Mouse (Mus musculus) hindbrain, embryonic 14.5 days (tissue): ENCODE measurements around the gene Cela1. TPM values are rescaled to one million over a fixed set of nuclear protein-coding genes. Genes with fewer than 3 reads are reported as not detected.

Experiments
- ATAC-seq: fragments of 200-750 bp; cut with Nextera tagmentation; 2 replicates; pipeline ENCODE4 v1.8.0; 2017; ENCODE audit warnings: moderate number of reproducible peaks, mild to moderate bottlenecking, moderate TSS enrichment, moderate library complexity; ENCODE audit not compliant: low FRiP score
- DNase-seq: peaks from one replicate; pipeline ENCODE4 v3.0.0-alpha.2; 2015; ENCODE audit warnings: low spot score
- H3K27ac ChIP-seq: fragments of 300-500 bp; sonication (generic); 2 replicates; pipeline ENCODE4 v1.5.1; 2014; ENCODE audit warnings: mild to moderate bottlenecking, moderate library complexity
- H3K27me3 ChIP-seq: fragments of 300-500 bp; sonication (generic); 2 replicates; pipeline ENCODE4 v1.6.1; 2014; ENCODE audit warnings: mild to moderate bottlenecking, low read length, mixed read lengths; ENCODE audit not compliant: control insufficient read depth, insufficient read depth
- H3K36me3 ChIP-seq: fragments of 300-500 bp; sonication (generic); replicated peaks from 2 replicates; pipeline ENCODE4 v1.6.1; 2014; ENCODE audit not compliant: control insufficient read depth, insufficient read depth
- H3K4me1 ChIP-seq: fragments of 300-500 bp; sonication (generic); replicated peaks from 2 replicates; pipeline ENCODE4 v1.6.1; 2014; ENCODE audit warnings: antibody characterized with exemption, low read length, mixed read lengths; ENCODE audit not compliant: control insufficient read depth, insufficient read depth
- H3K4me2 ChIP-seq: fragments of 300-500 bp; sonication (generic); replicated peaks from 2 replicates; pipeline ENCODE4 v1.6.1; 2014; ENCODE audit warnings: mild to moderate bottlenecking, moderate library complexity
- H3K4me3 ChIP-seq: fragments of 300-500 bp; sonication (generic); replicated peaks from 2 replicates; pipeline ENCODE4 v1.5.1; 2014; ENCODE audit warnings: mild to moderate bottlenecking, low read length
- H3K9ac ChIP-seq: fragments of 300-500 bp; sonication (generic); 2 replicates; pipeline ENCODE4 v1.6.1; 2014
- H3K9me3 ChIP-seq: fragments of 300-500 bp; sonication (generic); 2 replicates; pipeline ENCODE4 v1.6.1; 2016; ENCODE audit warnings: low read length; ENCODE audit not compliant: control insufficient read depth
- WGBS: fragments of 180-500 bp; shearing (Covaris S2); extraction: QIAGEN DNeasy Blood & Tissue Kit; methylation state at CpG from one replicate; pipeline ENCODE4 v1.1.7; 2014; 5-methylcytosine and 5-hydroxymethylcytosine counted together
- polyA plus RNA-seq: library from polyadenylated mRNA; unstranded; fragments of >200 nt; fragmentation: Nextera tagmentation; extraction: Ambion mirVana; gene quantifications from 2 replicates; pipeline ENCODE4 v1.2.1, GENCODE M21; 2014

Gene Cela1
- polyA plus RNA-seq, 1 experiment from 2014 or later = 1.0 TPM

DNA sequence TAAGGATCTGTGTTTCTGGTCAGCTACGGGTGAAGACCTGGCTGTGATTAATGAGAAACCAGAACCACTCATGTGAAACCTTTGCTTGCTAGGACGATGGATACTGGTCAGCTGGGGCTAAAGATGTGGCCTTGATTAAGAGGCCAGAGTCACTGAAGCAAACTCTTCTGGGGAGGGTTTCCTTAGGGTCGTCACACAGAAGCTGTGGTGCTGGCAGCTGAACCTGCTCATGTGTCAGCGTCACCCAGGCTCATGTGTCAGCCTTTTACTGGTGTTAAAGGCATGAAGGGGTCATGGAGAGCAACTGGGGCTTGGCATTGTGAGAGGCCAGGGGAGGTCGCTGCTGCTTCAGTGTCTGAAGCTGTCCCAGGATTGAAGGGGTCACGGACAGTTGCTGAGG, 23.1 kb upstream of the Cela1 start:
- 52% methylated on average over 6 of the region's 6 CpGs for WGBS
- no peak overlapping the region for H3K9ac ChIP-seq
- H3K27me3 ChIP-seq = no peaks in the 10 kb centered on the region
- no peaks in the 10 kb centered on the region for H3K9me3 ChIP-seq
- ATAC-seq = no peak
- no peak overlapping the region for H3K27ac ChIP-seq
- no peak for DNase-seq
- no peak overlapping the region for H3K4me3 ChIP-seq
- no peak overlapping the region for H3K4me2 ChIP-seq
- H3K4me1 ChIP-seq = no peaks in the 10 kb centered on the region
- H3K36me3 ChIP-seq = no peaks in the 10 kb centered on the region

DNA sequence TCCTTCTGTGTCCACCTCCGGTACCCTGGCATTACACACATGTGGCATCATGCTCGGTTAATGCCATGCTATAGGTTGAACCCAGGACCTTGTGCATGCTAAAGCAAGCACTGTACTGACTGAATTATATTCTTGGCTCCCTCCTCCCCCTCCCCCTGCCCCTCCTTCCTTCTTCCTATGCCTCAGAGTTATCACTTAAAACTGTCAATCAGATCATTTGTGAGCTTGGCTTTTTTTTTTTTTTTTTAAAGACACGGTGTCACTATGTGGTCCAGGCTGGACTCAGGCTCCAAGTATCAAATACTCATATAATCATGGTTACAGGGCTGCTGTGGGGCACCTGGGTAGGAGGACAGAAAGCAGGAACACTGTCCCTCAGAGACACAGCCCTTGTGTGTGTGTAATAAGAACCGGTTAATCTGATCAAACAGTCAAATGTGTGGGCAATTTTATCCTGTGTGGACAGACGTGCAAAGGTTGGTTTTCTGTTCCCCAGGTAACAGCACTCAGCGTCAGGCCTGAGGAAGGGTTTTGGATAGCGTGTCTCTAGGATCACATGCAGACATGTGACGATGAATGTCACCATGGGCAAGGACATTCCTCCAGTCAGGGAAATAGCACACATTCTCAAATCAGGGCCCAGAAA, 20.8 kb upstream of the Cela1 start:
- Histone ChIP-seq H3K9me3 (no peaks in the 10 kb centered on the region), H3K4me2 (no peak overlapping the region)
- WGBS = 83% methylated on average over 8 of the region's 8 CpGs

GRCm38 (mm10) chr15:100706226-100706625, 18.5 kb upstream of the Cela1 start:
- Histone ChIP-seq H3K27me3 (peaks cover 13% of the 10 kb centered on the region; the same call in 1 of the 2 replicates), H3K4me1 (0 out of 2 replicates have a peak, but pooled peaks cover 5% of the 10 kb centered on the region), H3K4me3 (no peak overlapping the region), H3K4me2 (no peak overlapping the region), H3K27ac (no peak overlapping the region), H3K36me3 (no peaks in the 10 kb centered on the region), H3K9ac (no peak overlapping the region), H3K9me3 (no peaks in the 10 kb centered on the region)
- ATAC-seq = no peak
- DNase-seq = no peak
- 75% methylated on average over 8 of the region's 8 CpGs for WGBS

More for the DNA sequence above, 20.8 kb upstream of the Cela1 start:
- Histone ChIP-seq H3K36me3 (no peaks in the 10 kb centered on the region), H3K9ac (no peak overlapping the region), H3K27ac (no peak overlapping the region), H3K4me1 (0 out of 2 replicates have a peak, but pooled peaks cover 5% of the 10 kb centered on the region), H3K4me3 (no peak overlapping the region), H3K27me3 (peaks cover 10% of the 10 kb centered on the region; the same call in 1 of the 2 replicates)
- DNase-seq = no peak
- ATAC-seq = no peak

- Histone ChIP-seq H3K4me2 (no peak overlapping the region), H3K9ac (no peak overlapping the region), H3K36me3 (no peaks in the 10 kb centered on the region), H3K4me1 (0 out of 2 replicates have a peak, but pooled peaks cover 5% of the 10 kb centered on the region), H3K9me3 (no peaks in the 10 kb centered on the region), H3K27me3 (peaks cover 13% of the 10 kb centered on the region; the same call in 1 of the 2 replicates), H3K4me3 (no peak overlapping the region), H3K27ac (no peak overlapping the region)
- DNase-seq (no peak), ATAC-seq (no peak)
- 83% methylated on average over 1 of the region's 1 CpGs for WGBS
These were observed 17.7 kb upstream of the Cela1 start for GRCm38 (mm10) chr15:100705376-100705775.

DNA sequence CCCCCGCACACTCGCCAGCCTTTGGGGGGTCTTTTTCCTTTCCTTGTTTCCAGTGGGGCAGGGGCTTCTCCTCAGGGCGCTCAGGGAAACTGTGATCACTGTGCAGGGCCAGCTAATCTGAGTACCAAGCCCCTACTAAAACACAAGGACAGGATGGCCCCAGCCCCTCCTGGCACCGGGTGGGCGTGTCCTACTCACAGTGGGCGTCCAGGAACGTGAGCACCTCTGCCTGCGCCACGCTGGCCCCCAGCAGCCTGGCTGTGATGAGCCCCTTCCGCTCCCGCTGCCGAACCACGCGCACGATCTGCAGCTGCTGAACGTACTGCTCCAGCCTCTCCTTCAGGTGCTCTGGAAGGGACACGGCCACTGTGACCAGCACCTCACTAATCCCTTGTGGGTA, 16.2 kb upstream of the Cela1 start:
- Histone ChIP-seq H3K4me1 (0 out of 2 replicates have a peak, but pooled peaks cover 5% of the 10 kb centered on the region), H3K9me3 (no peaks in the 10 kb centered on the region), H3K9ac (no peak overlapping the region), H3K4me2 (peak overlapping the region; percentile 32), H3K27me3 (peaks cover 13% of the 10 kb centered on the region; the same call in 1 of the 2 replicates), H3K4me3 (no peak overlapping the region), H3K36me3 (no peaks in the 10 kb centered on the region), H3K27ac (no peak overlapping the region)
- 13% methylated on average over 17 of the region's 17 CpGs for WGBS
- DNase-seq (no peak), ATAC-seq (no peak)

- WGBS = 78% methylated on average over 6 of the region's 6 CpGs
- no peak for ATAC-seq
- H3K4me3 ChIP-seq = no peak overlapping the region
These were observed 14.1 kb upstream of the Cela1 start for GRCm38 (mm10) chr15:100701856-100702255.

DNA sequence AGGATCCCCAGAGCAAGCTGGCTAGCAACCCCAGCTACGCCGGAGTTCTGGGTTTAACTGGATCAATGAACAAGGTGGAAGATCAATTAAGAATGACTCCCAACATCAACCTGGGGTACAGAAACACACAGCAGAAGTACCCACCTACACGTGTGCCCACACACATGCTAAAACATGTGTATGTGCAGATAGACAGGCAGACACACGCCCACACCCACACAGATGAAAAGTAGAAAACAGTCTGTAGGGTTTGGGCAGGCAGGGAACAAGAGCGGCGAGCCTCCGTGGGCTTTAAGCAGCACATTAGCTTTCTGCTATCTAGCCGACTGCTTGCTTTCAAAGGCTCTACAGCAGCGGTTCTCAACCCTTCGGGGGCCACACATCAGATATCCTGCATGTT, 13.4 kb upstream of the Cela1 start:
- no peak for DNase-seq
- Histone ChIP-seq H3K36me3 (no peaks in the 10 kb centered on the region), H3K9me3 (no peaks in the 10 kb centered on the region), H3K4me1 (0 out of 2 replicates have a peak, but pooled peaks cover 5% of the 10 kb centered on the region), H3K27ac (no peak overlapping the region), H3K4me2 (no peak overlapping the region), H3K9ac (no peak overlapping the region), H3K27me3 (peaks cover 13% of the 10 kb centered on the region; the same call in 1 of the 2 replicates), H3K4me3 (no peak overlapping the region)
- ATAC-seq = no peak
- 68% methylated on average over 10 of the region's 10 CpGs for WGBS

More at GRCm38 (mm10) chr15:100701856-100702255, 14.1 kb upstream of the Cela1 start:
- Histone ChIP-seq H3K9me3 (no peaks in the 10 kb centered on the region), H3K4me1 (0 out of 2 replicates have a peak, but pooled peaks cover 5% of the 10 kb centered on the region), H3K4me2 (no peak overlapping the region), H3K27me3 (peaks cover 13% of the 10 kb centered on the region; the same call in 1 of the 2 replicates), H3K9ac (no peak overlapping the region), H3K36me3 (no peaks in the 10 kb centered on the region), H3K27ac (no peak overlapping the region)
- DNase-seq = no peak

DNA sequence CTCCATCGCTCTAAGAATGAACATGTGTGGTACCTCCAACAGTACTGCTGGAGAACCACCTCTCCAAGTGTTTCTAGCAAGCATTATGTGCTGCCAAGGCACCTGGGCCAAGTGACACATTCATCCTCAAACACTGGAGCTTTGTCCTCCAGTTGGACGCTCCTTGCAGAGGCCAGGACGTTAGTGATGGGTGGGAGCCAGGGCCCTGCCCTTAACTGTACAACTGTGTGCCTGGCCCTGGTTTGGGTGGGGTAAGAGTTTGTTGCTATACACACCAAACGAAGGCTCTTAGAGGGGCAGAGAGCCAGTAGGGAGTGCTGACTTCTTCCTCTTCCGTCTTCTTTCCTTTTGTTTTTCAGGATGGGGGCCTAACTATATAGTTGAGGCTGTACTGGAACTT, 12.7 kb upstream of the Cela1 start:
- Histone ChIP-seq H3K9me3 (no peaks in the 10 kb centered on the region), H3K4me1 (0 out of 2 replicates have a peak, but pooled peaks cover 5% of the 10 kb centered on the region), H3K9ac (no peak overlapping the region), H3K27ac (no peak overlapping the region), H3K27me3 (peaks cover 13% of the 10 kb centered on the region; the same call in 1 of the 2 replicates), H3K4me3 (no peak overlapping the region), H3K4me2 (no peak overlapping the region), H3K36me3 (no peaks in the 10 kb centered on the region)
- DNase-seq (no peak), ATAC-seq (no peak)
- WGBS = 76% methylated on average over 5 of the region's 5 CpGs

GRCm38 (mm10) chr15:100699386-100699785, 11.7 kb upstream of the Cela1 start:
- 69% methylated on average over 6 of the region's 6 CpGs for WGBS
- Histone ChIP-seq H3K4me2 (no peak overlapping the region), H3K9ac (no peak overlapping the region), H3K27ac (no peak overlapping the region), H3K9me3 (no peaks in the 10 kb centered on the region), H3K4me3 (no peak overlapping the region), H3K4me1 (0 out of 2 replicates have a peak, but pooled peaks cover 5% of the 10 kb centered on the region), H3K27me3 (peaks cover 11% of the 10 kb centered on the region; the same call in 1 of the 2 replicates), H3K36me3 (no peaks in the 10 kb centered on the region)
- DNase-seq (no peak), ATAC-seq (no peak)
